Mouse (Mus musculus): ENCODE data around the gene Slc22a14. TPM values are rescaled to one million over a fixed set of nuclear protein-coding genes. Genes with fewer than 3 reads are reported as not detected.

Gene Slc22a14
- polyA plus RNA-seq, 1 experiment, result not detected

GRCm38 (mm10) chr9:119247996-119248395, 117.4 kb downstream of the Slc22a14 start:
- peak overlapping the region; percentile 27; the same call in 1 of the 2 replicates for H3K27ac ChIP-seq (ENCODE audit: insufficient read depth, low read depth, low read length)
- H3K4me3 ChIP-seq (ENCODE audit: low read depth, low read length), result no peak overlapping the region
- H3K27me3 ChIP-seq (ENCODE audit: control insufficient read depth, insufficient read depth, low read length), result no peaks in the 10 kb centered on the region
- WGBS, result 60% methylated on average over 5 of the region's 5 CpGs
- peaks cover 12% of the 10 kb centered on the region for H3K4me1 ChIP-seq (ENCODE audit: control insufficient read depth, insufficient read depth, insufficient read length, low read length)
- no peak for TF ChIP-seq CTCF (IDR thresholded peaks at IDR 0.05; ENCODE audit: extremely low read depth, insufficient read length, insufficient replicate concordance, low read depth, low read length)
- no peak for TF ChIP-seq POLR2A (IDR thresholded peaks at IDR 0.05; ENCODE audit: low read depth, low read length)
- H3K36me3 ChIP-seq (ENCODE audit: control insufficient read depth, insufficient read depth, low read length), result peaks cover 33% of the 10 kb centered on the region

DNA sequence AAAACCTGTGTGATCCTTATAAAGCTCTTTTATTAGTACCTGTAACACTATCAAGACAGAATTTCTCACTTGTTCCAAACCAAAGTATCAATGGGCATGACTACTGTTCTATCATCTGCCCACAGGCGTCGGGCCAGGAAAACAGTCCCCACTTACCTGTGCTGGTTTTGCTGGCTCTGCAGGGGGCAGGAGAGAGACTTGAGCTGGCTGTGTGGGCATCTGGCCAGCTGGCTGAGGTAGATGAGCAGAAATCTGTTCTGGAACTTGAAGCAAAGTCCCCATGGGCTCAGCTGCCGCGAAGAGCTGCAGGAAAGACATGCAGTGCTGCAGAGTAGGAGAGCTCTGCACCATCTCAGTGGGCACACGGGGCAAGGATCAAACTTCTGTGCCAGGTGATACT, 118.5 kb downstream of the Slc22a14 start:
- Histone ChIP-seq H3K36me3 (ENCODE audit: control insufficient read depth, insufficient read depth, low read length) (peaks cover 35% of the 10 kb centered on the region), H3K27me3 (ENCODE audit: control insufficient read depth, insufficient read depth, low read length) (no peaks in the 10 kb centered on the region), H3K27ac (ENCODE audit: insufficient read depth, low read depth, low read length) (peak overlapping the region; percentile 65; the same call in 1 of the 2 replicates), H3K4me3 (ENCODE audit: low read depth, low read length) (no peak overlapping the region), H3K4me1 (ENCODE audit: control insufficient read depth, insufficient read depth, insufficient read length, low read length) (peaks cover 20% of the 10 kb centered on the region)
- WGBS, result 32% methylated on average over 5 of the region's 5 CpGs
- peak; percentile 47; the same call in 1 of the 2 replicates for TF ChIP-seq CTCF (IDR thresholded peaks at IDR 0.05; ENCODE audit: extremely low read depth, insufficient read length, insufficient replicate concordance, low read depth, low read length)
- TF ChIP-seq POLR2A (IDR thresholded peaks at IDR 0.05; ENCODE audit: low read depth, low read length), result no peak

DNA sequence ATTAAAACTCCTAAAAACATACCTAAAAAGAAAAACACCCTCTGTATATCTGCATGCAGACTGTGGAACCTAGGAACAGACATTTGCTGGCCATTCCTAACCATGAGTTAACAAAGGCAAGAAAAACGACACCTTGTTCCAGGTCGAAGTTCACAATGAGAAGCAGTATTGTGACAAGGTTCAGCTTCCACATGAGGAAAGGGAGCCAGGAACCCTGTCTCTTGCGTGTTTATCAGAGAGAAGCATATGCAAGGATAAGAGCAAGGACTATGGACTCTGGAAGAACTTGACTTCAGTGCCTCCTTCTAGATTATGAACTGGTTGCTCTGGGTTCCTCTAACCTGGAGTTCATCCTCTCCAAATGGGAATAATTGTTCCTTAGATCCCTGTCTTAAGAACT, 121.4 kb downstream of the Slc22a14 start:
- peaks cover 22% of the 10 kb centered on the region for H3K36me3 ChIP-seq (ENCODE audit: control insufficient read depth, insufficient read depth, low read length)
- H3K4me3 ChIP-seq (ENCODE audit: low read depth, low read length), result no peak overlapping the region
- no peak for TF ChIP-seq CTCF (IDR thresholded peaks at IDR 0.05; ENCODE audit: extremely low read depth, insufficient read length, insufficient replicate concordance, low read depth, low read length)
- no peak for TF ChIP-seq POLR2A (IDR thresholded peaks at IDR 0.05; ENCODE audit: low read depth, low read length)
- H3K4me1 ChIP-seq (ENCODE audit: control insufficient read depth, insufficient read depth, insufficient read length, low read length), result peaks cover 28% of the 10 kb centered on the region
- 33% methylated on average over 3 of the region's 3 CpGs for WGBS
- H3K27me3 ChIP-seq (ENCODE audit: control insufficient read depth, insufficient read depth, low read length), result no peaks in the 10 kb centered on the region
- H3K27ac ChIP-seq (ENCODE audit: insufficient read depth, low read depth, low read length), result peak overlapping the region; percentile 96

DNA sequence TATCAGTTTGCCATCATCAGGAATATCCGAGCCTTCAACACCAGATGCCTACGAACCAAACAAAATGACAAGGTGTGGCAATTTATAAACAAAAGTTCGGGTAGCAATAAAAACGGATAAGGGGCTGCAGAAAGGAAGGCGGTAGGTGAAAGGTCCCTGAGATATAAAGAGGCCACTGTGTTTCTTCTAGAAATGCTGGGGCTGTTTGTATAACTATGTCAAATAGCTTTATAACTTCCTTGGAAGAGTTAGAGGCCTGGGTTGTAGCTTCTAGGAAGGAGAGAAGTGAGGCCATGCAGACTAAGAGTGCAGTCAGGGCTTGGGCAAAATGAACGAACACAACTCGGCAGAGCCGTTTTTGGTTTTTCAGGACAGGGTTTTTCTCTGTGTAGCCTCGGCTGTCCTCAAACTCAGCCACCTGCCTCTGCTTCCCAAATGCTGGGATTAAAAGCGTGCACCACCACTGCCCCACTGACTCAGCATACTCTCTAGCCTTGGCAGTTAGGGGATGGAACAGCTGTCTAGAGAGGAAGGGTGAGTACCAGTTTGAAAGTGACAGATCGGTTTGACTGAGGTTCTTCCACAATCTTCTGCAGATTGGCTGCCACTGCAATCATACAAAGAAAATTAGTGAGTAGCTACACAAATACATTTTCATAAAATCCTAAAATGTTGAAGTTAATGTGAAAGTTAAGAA, 124.0 kb downstream of the Slc22a14 start:
- Histone ChIP-seq H3K27ac (ENCODE audit: insufficient read depth, low read depth, low read length) (peak overlapping the region; percentile 55), H3K4me1 (ENCODE audit: control insufficient read depth, insufficient read depth, insufficient read length, low read length) (peaks cover 26% of the 10 kb centered on the region; the same call in 1 of the 2 replicates), H3K36me3 (ENCODE audit: control insufficient read depth, insufficient read depth, low read length) (peaks cover 19% of the 10 kb centered on the region), H3K27me3 (ENCODE audit: control insufficient read depth, insufficient read depth, low read length) (no peaks in the 10 kb centered on the region), H3K4me3 (ENCODE audit: low read depth, low read length) (no peak overlapping the region)
- WGBS, result 22% methylated on average over 11 of the region's 11 CpGs
- TF ChIP-seq CTCF (IDR thresholded peaks at IDR 0.05; ENCODE audit: extremely low read depth, insufficient read length, insufficient replicate concordance, low read depth, low read length) (no peak), POLR2A (IDR thresholded peaks at IDR 0.05; ENCODE audit: low read depth, low read length) (no peak)

DNA sequence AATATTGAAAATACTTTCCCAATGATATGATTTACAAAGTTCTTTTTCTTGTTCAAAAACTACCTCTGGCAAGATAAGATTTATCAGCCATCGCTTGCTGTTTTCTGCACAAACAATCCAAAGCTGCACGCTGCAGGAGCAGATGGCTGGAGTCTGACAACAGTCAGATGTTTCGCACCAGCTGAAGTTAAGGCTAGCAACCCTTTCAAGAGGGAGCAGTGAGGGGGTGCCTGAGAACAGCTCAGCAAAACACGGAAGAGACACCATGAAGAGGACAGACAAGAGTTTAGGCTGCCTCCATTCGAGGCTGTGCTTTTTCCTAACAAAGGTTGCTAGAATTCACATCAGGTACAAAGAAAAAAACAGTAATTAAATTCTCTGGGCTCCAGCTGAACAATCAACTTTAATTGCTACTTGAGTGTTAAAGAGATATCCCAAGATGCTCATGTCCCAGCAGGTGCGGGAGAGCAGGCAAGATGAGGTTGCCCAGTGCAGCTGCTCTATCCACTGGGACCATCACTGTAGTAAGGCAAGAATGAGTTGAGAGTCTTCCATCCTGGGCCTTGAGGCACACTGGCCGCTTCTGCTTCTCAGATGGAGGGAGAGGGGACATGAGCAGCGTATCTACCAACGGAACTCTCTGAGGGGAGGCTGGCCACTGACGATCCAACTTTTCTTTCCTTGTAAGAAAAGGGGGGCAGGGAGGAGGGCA, 124.9 kb downstream of the Slc22a14 start:
- 52% methylated on average over 10 of the region's 10 CpGs for WGBS
- Histone ChIP-seq H3K36me3 (ENCODE audit: control insufficient read depth, insufficient read depth, low read length) (peaks cover 16% of the 10 kb centered on the region), H3K4me3 (ENCODE audit: low read depth, low read length) (no peak overlapping the region), H3K27ac (ENCODE audit: insufficient read depth, low read depth, low read length) (peak overlapping the region; percentile 48), H3K4me1 (ENCODE audit: control insufficient read depth, insufficient read depth, insufficient read length, low read length) (peaks cover 24% of the 10 kb centered on the region; the same call in 1 of the 2 replicates), H3K27me3 (ENCODE audit: control insufficient read depth, insufficient read depth, low read length) (no peaks in the 10 kb centered on the region)
- TF ChIP-seq CTCF (IDR thresholded peaks at IDR 0.05; ENCODE audit: extremely low read depth, insufficient read length, insufficient replicate concordance, low read depth, low read length), result no peak
- TF ChIP-seq POLR2A (IDR thresholded peaks at IDR 0.05; ENCODE audit: low read depth, low read length), result no peak

DNA sequence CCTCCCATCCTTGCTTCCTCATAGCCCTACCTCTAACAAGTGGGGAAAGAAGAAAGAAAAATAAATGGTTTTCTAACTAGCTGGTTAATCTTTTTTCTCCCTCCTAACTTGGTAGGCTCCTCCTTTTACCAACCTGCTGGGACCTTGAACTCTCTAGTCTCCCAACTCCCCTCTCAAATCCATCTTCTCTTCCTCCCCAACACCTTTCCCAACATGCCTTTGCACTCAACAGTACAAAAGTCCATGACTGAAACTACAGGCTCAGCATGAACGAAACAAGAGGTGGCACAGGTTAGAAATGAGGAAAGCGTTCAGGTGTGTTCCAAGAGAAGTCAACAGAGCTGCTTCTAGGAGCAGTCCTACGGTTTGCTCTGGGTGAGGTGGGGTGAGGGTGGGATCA, 126.1 kb downstream of the Slc22a14 start:
- no peak for TF ChIP-seq CTCF (IDR thresholded peaks at IDR 0.05; ENCODE audit: extremely low read depth, insufficient read length, insufficient replicate concordance, low read depth, low read length)
- no peak for TF ChIP-seq POLR2A (IDR thresholded peaks at IDR 0.05; ENCODE audit: low read depth, low read length)
- Histone ChIP-seq H3K27me3 (ENCODE audit: control insufficient read depth, insufficient read depth, low read length) (no peaks in the 10 kb centered on the region), H3K27ac (ENCODE audit: insufficient read depth, low read depth, low read length) (peak overlapping the region; percentile 29; the same call in 1 of the 2 replicates), H3K36me3 (ENCODE audit: control insufficient read depth, insufficient read depth, low read length) (peaks cover 14% of the 10 kb centered on the region), H3K4me1 (ENCODE audit: control insufficient read depth, insufficient read depth, insufficient read length, low read length) (peaks cover 23% of the 10 kb centered on the region; the same call in 1 of the 2 replicates), H3K4me3 (ENCODE audit: low read depth, low read length) (no peak overlapping the region)
- WGBS, result 66% methylated on average over 3 of the region's 3 CpGs

- H3K4me1 ChIP-seq (ENCODE audit: control insufficient read depth, insufficient read depth, insufficient read length, low read length), result peaks cover 28% of the 10 kb centered on the region; the same call in 1 of the 2 replicates
- H3K36me3 ChIP-seq (ENCODE audit: control insufficient read depth, insufficient read depth, low read length), result peaks cover 14% of the 10 kb centered on the region
- TF ChIP-seq POLR2A (IDR thresholded peaks at IDR 0.05; ENCODE audit: low read depth, low read length) (no peak), CTCF (IDR thresholded peaks at IDR 0.05; ENCODE audit: extremely low read depth, insufficient read length, insufficient replicate concordance, low read depth, low read length) (no peak)
- no peak overlapping the region for H3K4me3 ChIP-seq (ENCODE audit: low read depth, low read length)
- H3K27me3 ChIP-seq (ENCODE audit: control insufficient read depth, insufficient read depth, low read length), result no peaks in the 10 kb centered on the region
- 85% methylated on average over 4 of the region's 4 CpGs for WGBS
- no peak overlapping the region for H3K27ac ChIP-seq (ENCODE audit: insufficient read depth, low read depth, low read length)
Measured at GRCm38 (mm10) chr9:119238796-119239195, 126.6 kb downstream of the Slc22a14 start.
